Mouse (Mus musculus): ENCODE data around the gene Hcn1.

GRCm38 (mm10) chr13:117710811-117711210 lies 108.7 kb downstream of the Hcn1 start:
- TF ChIP-seq CTCF (IDR thresholded peaks at IDR 0.05; ENCODE audit: control insufficient read depth, insufficient read depth, insufficient read length) (no peak), USF1 (IDR thresholded peaks at IDR 0.05; ENCODE audit: low read depth) (no peak), MYOG (IDR thresholded peaks at IDR 0.05; ENCODE audit: control insufficient read depth, extremely low read depth, insufficient read length) (no peak), FOSL1 (IDR thresholded peaks at IDR 0.05; ENCODE audit: insufficient read depth, low read length, poor library complexity, severe bottlenecking) (no peak), MAX (IDR thresholded peaks at IDR 0.05) (no peak)
